Mouse (Mus musculus) small intestine, adult 2 months (tissue): ENCODE data around the gene Hspb1.

Experiments
- CTCF ChIP-seq: fragments of 200-500 bp; IDR thresholded peaks from 2 replicates; pipeline ENCODE4 v1.5.1; 2012; ENCODE audit warnings: low read depth, mild to moderate bottlenecking, control low read depth, inconsistent platforms, low read length, moderate library complexity, mixed read lengths; ENCODE audit not compliant: insufficient replicate concordance, insufficient read length; ENCODE audit errors: extremely low read depth
- POLR2A ChIP-seq: fragments of 200-500 bp; IDR thresholded peaks from 2 replicates; pipeline ENCODE4 v1.6.1; 2012; ENCODE audit warnings: low read depth, mild to moderate bottlenecking, control low read depth, inconsistent platforms, low read length, moderate library complexity

- TF ChIP-seq POLR2A (no peak), CTCF (peak; percentile 23; the same call in 1 of the 2 replicates)
These were observed 13.8 kb downstream of the Hspb1 start for GRCm38 (mm10) chr5:135901354-135902095.
